Mouse (Mus musculus) v-Abl transformed pro-B cells (cell line): ENCODE results near the gene Prelid3b.

ENCODE experiments used
- in situ Hi-C, 2 experiments: fragments of 400-800 bp; cut with MboI; formaldehyde crosslinking; loops; one replicate each; pipeline ENCODE4 v1.15.1; 2025; ENCODE audit not compliant: unreplicated experiment in 2 of 2

Gene Prelid3b

DNA sequence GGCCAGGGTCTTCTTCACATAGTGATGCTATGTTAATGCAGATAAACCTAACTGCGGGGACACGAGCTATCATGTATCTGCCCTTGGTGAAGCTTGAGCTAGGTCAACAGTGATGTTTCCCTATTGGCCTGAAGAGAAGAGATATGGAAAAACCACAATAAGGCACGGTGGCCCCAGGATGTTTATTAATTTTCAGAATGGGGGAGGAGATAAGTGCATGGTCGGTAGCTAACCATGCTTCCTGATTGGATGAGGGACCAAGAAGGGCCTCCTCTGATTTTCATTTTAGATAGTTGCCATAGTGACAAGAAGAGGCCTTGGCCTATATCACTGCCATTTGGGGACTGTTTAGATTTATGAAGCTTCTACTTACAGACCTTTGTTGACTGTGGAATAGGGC is 2.5 kb downstream of the Prelid3b start:
- in situ Hi-C loops = loop anchor here (5.0 to 25.0 kb wide), 8 partner anchors 33 to 1433 kb away; partner anchors contain the start of genes Zbp1 (in 2 of the 2), Ankrd60 (in 1 of the 2), Ctsz (in 1 of the 2) and Vapb (in 1 of the 2)

DNA sequence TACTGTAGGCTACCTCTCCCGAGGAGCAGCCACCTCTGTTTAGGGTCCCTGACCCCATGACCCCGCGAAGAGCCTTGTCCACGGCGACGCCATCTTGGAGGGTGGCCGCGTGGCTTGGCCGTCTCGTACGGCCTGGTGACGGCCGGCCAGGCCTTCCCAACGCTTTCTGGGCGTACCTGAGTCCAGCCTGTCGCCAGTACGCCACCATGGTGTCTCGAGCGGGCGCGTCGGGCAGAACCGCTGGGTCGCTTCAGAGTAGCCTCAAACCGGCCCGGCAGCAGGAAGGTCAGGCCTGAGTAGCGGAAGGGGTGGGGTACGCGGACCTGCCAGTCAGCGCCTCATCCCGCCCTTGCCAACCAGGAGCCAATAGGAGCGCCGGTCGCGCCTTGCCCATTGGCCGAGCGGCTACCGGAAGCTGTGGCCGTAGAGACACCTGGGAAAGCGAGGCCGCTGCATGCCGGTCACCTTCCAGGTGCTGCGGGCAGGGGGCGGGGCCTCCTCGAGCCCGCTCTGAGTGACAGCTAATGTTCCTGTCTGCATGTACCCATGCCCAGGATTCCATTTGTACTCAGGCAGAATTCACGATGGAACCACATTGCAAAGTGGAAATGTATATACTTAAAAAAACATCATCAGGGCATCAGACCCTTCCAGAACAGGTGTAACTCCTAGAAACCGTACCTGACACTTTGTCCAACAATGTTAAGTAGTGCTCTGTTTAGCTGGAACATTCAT is 8.9 kb downstream of the Prelid3b start, which contains the start of gene Atp5e:
TSS of gene Atp5e (minus strand) at position 317 of the 735 bp plus-strand sequence.
- in situ Hi-C loops = loop anchor here (25.0 kb wide), 4 partner anchors 727 to 1427 kb away; partner anchors contain the start of genes Zbp1 (in 2 of the 2), Ankrd60 (in 1 of the 2) and Vapb (in 1 of the 2)

DNA sequence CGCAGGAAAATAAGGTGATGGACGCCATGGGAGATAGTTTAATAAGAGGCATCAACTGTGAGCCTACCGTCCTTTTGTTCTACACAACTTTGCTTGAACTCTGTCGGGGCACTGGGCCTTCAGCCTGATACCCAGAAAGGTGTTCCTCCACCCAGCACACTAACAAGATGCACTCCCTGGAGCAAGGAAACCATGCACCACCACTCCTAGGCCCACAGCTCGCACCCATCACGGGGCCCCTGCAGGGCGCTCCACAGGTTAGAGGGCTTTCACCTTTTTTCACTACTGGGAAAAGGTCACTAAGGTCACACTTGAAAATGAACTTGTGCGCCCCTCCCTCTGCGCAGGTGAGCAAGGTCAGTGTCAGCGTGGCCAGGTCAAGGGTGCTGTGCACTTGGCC is 9.5 kb downstream of the Prelid3b start:
- in situ Hi-C loops = loop anchor here (25.0 kb wide), 4 partner anchors 726 to 1426 kb away; partner anchors contain the start of genes Zbp1 (in 2 of the 2), Ankrd60 (in 1 of the 2) and Vapb (in 1 of the 2)

DNA sequence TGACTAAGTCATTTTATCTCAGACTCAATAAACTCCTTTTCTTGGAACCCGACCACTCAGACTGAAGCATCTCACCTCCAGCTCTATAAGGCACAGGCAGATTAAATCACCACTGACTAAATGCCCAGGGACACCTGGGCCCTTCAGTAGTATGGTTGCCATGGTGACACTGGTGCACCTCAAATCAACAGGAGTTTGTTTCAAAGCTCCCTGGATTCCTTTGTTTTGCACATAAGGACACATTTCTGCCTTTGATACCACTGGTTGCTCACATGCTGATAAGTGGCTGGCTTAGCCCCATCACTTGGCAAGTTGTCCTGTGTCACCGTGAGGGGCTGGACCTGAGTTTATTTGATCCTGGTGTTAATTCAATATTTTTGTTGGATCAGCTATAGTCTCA is 13.5 kb downstream of the Prelid3b start:
- in situ Hi-C loops = loop anchor here (25.0 kb wide), 4 partner anchors 722 to 1422 kb away; partner anchors contain the start of genes Zbp1 (in 2 of the 2), Ankrd60 (in 1 of the 2) and Vapb (in 1 of the 2)

DNA sequence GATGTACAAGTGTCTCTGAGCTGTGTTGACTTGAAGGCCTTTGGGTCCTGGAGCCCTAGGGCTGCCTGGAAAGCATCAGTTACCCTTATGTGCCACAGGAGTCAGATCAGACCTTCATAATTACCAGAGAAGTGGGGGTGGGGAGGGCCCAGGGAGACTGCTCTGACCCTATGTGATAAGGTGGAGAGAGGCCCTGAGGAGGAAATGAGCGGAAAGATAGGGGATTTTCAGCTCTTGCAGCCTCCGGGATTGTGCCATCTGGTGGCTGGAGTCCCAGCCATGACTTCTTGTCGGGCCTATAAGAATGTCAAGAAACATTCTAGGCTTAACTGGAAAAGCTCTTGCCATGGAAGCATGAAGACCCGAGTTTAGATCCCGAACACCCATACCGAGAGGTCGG is 19.2 kb downstream of the Prelid3b start:
- in situ Hi-C loops = loop anchor here (25.0 kb wide), 4 partner anchors 716 to 1416 kb away; partner anchors contain the start of genes Zbp1 (in 2 of the 2), Ankrd60 (in 1 of the 2) and Vapb (in 1 of the 2)

DNA sequence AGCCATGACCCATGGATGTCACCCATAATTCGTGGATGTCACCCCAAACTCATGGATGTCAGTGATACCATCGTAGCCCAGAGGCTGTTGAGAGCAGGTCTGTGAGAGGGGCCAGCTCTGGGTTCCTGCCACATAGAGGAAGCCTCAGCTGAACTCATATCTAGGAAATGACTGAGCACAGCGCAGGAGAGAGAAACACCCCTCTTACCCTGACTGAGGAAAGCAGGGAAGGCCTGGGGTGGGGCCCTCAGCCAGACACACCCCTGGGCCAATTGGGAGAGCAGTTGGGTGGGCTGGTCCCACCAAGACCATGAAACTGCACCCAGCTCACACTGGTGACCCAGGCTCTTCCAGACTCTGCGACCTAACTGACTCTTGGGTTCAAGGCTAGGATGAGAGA is 22.5 kb downstream of the Prelid3b start, which contains the start of gene Tubb1:
TSS of gene Tubb1 (plus strand) at position 343 of the 400 bp plus-strand sequence.
- in situ Hi-C loops = loop anchor here (25.0 kb wide), 4 partner anchors 713 to 1413 kb away; partner anchors contain the start of genes Zbp1 (in 2 of the 2), Ankrd60 (in 1 of the 2) and Vapb (in 1 of the 2)

DNA sequence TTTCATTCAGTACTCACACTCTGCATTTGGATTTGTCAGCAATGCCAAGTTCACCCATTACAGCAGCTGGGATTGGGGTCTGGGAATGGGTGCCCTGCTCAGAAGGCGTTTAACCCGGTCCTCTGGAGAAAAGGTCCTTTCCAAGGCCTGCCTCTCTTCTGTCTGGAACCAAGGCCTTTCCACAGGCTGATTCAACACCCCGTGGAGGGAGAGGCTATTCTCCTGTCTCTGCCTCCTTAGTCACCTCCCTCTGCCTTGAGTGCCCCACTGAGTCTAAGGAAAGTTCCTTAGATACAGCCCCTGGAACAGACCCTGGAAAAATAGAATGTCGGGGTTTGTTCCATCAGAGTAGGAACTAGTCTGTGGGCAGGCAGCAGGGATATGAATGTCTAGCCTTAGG is 24.5 kb downstream of the Prelid3b start:
- in situ Hi-C loops = no loop called here

DNA sequence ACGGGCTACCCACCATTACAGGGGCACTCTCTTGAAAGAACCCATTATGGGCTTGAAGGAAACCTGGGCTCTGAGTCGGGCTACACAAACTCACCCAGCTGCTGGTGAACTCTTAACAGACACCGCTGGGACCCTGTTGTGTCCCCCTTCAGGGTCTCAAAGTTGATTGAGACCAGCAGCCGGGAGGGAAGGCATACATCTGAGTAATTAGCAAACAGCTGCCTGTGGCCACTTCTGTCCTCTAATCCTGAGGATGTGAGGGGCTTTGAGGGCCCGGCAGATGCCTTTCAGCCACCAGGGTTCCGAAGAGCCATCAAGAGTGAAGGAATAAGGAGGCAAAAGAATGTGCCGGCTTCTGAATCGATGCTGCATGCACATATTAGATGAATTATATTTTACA is 26.0 kb downstream of the Prelid3b start:
- in situ Hi-C loops = no loop called here

DNA sequence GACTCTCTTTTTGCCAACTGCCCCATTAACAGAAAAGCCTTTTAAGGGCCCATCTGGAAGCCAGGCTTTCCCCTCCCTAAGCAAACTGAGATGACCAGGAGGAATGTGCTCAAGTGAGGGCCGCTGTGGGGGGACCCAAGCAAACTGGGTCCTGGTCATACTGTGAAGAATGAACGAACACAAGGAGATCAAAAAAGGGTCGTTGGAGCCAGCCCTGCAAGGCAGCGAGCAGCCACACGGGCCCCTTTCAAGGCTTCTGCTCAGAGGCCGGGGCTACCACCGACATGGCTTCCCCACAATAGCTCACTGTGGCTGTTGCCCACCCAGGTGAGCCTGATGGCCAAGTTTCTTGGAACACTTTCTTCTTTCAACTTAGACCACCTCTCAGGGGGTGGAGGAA is 26.4 kb downstream of the Prelid3b start:
- in situ Hi-C loops = no loop called here

DNA sequence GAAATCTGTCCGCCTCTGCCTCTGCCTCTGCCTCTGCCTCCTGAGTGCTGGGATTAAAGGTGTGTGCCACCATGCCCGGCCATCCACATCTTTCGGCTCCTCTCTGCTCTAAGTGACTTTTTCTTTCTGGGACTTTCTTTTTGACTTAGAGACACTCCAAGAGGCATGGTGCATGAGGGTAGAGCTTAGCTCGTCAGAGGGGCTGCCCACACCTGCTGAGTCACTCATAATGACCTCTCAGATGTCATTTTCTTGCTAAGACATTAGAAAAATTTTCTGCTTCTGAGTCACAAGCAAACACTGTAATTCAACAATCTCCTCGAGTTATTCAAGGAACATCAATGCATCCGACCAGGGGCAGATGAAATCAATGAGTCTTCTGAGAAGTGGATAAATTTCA is 27.9 kb downstream of the Prelid3b start:
- in situ Hi-C loops = no loop called here

DNA sequence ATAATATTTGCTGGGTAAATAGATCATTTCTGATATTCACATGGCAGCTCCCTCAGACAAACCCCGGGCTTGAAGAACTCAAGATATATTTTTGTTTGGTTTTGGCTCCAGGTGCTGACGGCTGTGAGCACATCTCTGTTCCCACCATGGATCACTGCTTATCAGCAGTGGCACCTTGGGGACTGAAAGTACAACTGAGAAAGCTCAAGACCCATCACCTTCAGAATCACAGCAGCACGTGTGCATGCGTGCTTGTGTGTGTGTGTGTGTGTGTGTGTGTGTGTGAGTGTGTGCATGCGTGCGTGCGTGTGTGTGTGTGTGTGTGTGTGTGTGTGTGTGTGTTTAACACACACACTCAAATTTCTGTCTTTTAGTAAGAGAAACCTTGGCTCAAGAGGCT is 28.5 kb downstream of the Prelid3b start:
- in situ Hi-C loops = no loop called here

DNA sequence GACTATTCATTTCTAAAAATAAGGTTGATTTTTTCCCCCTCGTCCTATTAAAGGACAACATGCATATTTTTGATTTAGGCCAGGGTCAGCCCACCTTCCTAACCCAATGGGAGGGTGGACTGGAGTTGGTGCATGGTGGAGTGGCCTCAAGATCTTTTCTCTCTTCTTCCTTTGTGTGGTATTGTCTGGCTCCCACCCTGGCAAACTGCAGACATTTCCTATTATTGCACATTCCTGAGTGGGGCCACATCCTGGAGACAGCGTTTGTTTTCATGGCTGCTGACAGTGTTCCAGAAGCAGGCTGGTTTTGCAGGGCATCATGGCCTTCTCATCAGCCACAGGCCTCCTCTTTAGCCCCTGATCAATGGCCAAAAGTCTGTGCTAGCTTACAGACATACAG is 29.8 kb downstream of the Prelid3b start:
- in situ Hi-C loops = no loop called here

DNA sequence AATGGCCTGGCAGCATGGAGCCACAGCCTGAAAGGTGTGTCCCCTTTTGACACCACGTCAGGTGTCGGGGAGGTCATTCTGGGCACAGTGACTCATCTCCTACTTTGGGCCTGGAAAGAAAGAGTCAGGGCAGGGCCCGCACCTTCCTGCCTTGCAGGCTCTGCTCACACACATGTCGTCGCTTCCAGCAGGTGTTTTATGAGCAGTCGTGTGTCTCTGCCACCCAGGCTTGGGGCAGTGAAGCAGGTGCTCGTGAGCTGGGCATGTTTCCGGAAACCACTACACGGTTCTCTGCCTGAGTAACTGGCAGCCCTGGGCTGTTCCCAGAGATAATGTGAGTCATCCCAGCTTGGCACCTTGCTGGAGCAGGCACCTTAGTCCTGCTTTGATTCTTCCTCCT is 30.4 kb downstream of the Prelid3b start:
- in situ Hi-C loops = no loop called here

DNA sequence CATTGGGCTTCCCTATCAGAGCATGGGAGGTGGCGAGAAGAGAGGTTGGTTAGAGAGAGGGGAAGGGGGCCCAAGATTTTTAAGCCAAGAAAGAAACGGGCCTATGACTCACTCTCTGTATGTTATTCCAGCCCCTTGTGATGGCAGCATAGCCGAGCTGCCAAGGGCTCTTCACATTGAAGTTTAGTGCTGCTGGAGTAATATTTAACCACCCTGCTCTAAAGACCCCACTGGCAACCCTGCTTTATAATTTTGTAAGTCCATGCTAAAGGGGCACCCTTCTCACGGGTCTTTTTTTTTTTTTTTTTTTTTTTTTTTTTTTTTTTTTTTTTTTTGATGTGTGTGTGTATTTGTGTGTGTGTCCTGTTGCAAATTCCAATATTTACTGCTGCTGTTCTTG is 31.0 kb downstream of the Prelid3b start:
- in situ Hi-C loops = no loop called here

DNA sequence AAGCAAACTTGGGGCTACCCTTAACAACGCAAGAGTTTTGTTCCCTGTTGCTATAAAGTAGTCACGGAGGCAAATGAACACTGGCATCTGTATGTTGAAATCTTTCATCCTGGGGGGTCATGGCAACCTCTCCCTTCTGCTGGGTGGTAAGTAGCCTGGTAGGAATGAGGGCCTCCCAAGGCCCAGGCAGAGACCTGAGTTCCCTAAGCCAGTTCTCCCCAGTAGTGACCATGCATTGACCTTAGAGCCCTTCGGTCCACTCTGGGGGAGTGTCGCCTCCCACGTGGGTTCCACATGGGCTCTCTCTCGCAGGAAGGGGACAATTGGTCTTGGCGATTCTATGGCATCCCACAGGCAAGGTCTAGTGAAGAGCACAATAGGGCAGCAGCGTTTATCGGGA is 32.9 kb downstream of the Prelid3b start:
- in situ Hi-C loops = loop anchor here in 1 of 2 experiments (5.0 kb wide), 1 partner anchor 32 kb away; the partner anchor contains the start of gene Prelid3b

DNA sequence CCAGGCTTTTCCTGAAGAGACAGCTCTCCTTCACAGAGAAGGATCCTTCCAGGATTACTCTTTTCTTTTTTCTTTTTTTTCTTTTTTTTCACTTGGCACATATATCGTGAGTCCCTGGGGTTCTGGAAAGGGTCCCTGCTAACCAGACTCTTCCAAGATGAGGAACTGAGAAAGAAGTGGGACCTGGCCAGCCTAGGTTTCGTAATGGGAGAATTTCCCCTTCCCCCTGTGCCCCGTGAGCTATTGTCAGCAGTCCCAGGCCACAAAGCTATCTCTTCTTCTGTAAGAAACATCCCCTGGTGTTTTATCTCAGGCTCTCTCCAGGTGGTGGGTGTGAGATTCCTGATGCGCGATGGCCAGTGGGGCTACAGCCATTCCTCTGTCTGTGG is 33.4 kb downstream of the Prelid3b start:
- in situ Hi-C loops = loop anchor here in 1 of 2 experiments (5.0 kb wide), 1 partner anchor 33 kb away; the partner anchor contains the start of gene Prelid3b

DNA sequence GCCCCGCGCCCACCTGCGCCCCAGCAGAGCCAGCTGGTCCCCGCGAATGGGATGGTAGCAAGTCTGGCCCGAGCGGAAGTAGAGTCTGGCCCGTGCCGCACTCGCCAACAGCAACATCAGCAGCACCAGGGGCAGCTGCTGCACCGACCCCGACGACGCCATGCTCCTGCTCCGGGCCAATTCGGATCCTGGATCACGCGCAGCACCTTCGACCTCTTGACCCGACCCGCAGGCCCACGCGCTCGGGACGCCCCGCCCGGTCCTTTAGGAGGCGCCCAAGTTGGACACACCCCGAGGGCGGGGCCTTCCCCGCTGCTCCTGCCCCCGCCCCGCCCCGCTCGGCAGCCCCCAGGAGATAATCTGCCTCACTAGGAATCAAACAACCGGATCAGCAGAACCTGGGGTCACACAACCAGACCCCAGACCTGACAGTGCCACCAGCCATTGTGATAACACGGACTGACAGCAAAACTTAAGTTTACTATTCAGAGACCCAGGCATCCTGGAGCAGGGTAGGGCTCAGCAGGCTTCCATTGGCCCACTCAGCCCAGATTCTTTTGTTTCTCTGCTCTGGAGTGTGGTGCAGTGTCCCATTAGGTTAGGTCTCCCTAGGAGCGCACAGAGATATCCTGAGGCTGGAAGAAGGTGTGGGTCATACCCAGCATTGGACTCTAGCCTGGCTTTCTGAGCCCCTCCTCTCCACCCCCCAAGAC is 34.0 kb downstream of the Prelid3b start, which contains the start of gene Ctsz:
TSS of gene Ctsz (minus strand) at position 303 of the 713 bp plus-strand sequence.
- in situ Hi-C loops = loop anchor here in 1 of 2 experiments (5.0 kb wide), 1 partner anchor 33 kb away; the partner anchor contains the start of gene Prelid3b

DNA sequence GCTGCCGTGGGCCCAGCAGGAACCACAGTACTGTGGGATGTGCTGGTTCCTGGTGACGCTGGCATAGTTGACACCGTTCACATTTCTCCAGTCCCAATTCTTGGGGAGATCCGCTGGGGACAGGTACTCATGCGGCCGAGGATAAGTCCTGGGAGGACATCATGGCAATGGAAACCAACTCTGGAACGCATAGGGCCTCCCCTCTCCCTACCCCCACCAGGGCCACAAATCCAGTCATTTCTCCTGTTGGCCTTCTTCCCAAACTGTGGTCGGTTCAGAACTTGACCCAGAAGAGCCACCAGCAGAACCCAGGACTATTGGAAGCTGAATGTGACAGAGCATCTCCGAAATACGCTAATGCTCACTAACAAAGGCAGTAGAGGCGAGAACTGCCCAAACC is 34.7 kb downstream of the Prelid3b start:
- in situ Hi-C loops = loop anchor here in 1 of 2 experiments (5.0 kb wide), 1 partner anchor 34 kb away; the partner anchor contains the start of gene Prelid3b

DNA sequence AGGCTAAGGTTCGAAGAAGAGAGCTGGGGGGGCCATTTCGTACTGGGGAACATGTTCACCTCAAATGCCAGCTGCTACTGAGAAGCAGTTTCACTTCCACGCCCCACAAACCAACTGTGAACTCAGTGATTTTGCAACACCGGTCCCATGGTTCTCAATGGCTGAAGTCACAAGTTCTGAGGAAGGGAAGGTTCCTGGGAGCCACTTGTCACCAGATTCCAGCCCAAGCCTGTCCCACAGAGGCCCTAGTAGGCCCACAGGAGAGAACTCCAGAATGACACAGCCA is 35.2 kb downstream of the Prelid3b start:
- in situ Hi-C loops = loop anchor here in 1 of 2 experiments (5.0 kb wide), 1 partner anchor 35 kb away; the partner anchor contains the start of gene Prelid3b

DNA sequence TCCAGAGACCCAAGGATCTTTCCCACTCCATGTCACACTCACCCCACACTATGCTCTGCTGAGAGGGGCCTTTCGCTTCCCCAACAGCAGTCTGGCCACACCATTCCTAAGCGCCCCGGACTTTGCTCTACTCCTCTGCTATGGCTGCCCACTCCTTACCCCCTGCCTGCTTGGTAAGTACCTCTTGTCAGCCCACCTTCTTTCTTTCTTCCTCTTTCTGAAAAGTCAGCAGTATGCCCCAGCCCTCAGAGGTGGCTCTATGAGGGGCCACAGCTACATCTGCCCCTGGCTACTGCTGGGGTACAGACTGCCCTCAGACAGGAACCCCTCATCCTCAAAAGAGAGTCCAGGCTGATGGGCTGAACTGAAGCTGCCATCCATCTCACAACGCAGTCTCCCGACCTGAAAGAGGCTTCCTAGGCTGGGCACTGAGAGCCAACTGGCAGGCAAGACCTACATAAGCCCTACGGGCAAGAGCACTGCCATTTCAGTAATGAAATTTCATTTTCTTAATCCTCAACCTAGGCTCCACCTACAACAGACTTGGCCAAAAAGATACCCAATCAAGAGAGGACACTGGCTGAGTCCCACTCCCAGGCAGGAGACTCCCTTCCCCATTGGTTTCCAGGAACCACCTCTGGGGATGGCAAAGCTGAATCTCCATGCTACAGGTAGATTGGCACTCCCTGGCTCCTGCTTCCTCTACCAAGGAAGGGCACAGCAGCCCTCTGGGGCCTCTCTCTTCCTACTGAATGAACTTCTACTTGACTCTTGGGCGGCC is 35.8 kb downstream of the Prelid3b start:
- in situ Hi-C loops = loop anchor here in 1 of 2 experiments (5.0 kb wide), 1 partner anchor 35 kb away; the partner anchor contains the start of gene Prelid3b
